Mouse (Mus musculus) forebrain, embryonic 11.5 days (tissue): ENCODE measurements around the gene Fgf7. TPM values are rescaled to one million over a fixed set of nuclear protein-coding genes. Genes with fewer than 3 reads are reported as not detected.

Experiments
- polyA plus RNA-seq: library from polyadenylated mRNA; unstranded; fragments of >200 nt; fragmentation: Nextera tagmentation; extraction: Ambion mirVana; gene quantifications from 2 replicates; pipeline ENCODE4 v1.2.1, GENCODE M21; 2014

The Fgf7 gene
- polyA plus RNA-seq, 1 experiment from 2014 or later = 0.37 TPM

Other genes starting within 250 kb of the Fgf7 start
- 28.8 and 29.3 TPM in 2 replicates for gene Galk2, start 175.5 kb upstream of the Fgf7 start, polyA plus RNA-seq
- gene Cops2, start 175.5 kb upstream of the Fgf7 start, polyA plus RNA-seq = 99.8 and 102 TPM in 2 replicates
- gene Fam227b, start 117.3 kb downstream of the Fgf7 start, polyA plus RNA-seq = not detected in 2 replicates
- gene Dtwd1, start 117.5 kb downstream of the Fgf7 start, polyA plus RNA-seq = 29.9 and 34.4 TPM in 2 replicates
- not detected in 2 replicates for gene Gm17555, start 180.4 kb downstream of the Fgf7 start, polyA plus RNA-seq